Comparison of ENCODE assay signal across 19 mouse cellular contexts in genomic region chr14:105799401-105799861, GRCm38 (mm10).
DNase-seq lines count a peak whose midpoint lies in the region; ATAC-seq and TF ChIP-seq lines count a peak whose summit lies in the region.
"Had no signal": no experiment of that assay in that cellular context is flagged by ENCODE, and none has a peak within 500 bp of the region (broad histone marks: within the 10 kb centered on the region; RNA-seq: fewer than 3 reads in every experiment).

No protein-coding gene starts in this region.

- no peaks in the 10 kb centered on the region for H3K9me3 ChIP-seq in lung, postnatal 0 days (ENCODE audit: low read length)
- no peaks in the 10 kb centered on the region for H3K9me3 ChIP-seq in embryonic facial prominence, embryonic 15.5 days (replicated peaks)
- H3K9me3 ChIP-seq: liver, embryonic 13.5 days; midbrain, embryonic 15.5 days; neural tube, embryonic 13.5 days had no signal

- no peak for TF ChIP-seq EP300 in lung, postnatal 0 days (IDR thresholded peaks at IDR 0.05)

- intact Hi-C loops in gastrocnemius, adult 2 months (cut with DNase I): no loop called here

- H3K27ac ChIP-seq in lung, postnatal 0 days (ENCODE audit: low read length): peak overlapping the region; percentile 45; the same call in 1 of the 2 replicates
- H3K27ac ChIP-seq in embryonic facial prominence, embryonic 15.5 days (replicated peaks): 0 out of 2 replicates have a peak overlapping the region, but pooled peaks have one; percentile 17
- no peak overlapping the region for H3K27ac ChIP-seq in gastrocnemius, adult 2 months
- H3K27ac ChIP-seq: kidney, postnatal 0 days; liver, embryonic 13.5 days; midbrain, embryonic 15.5 days; neural tube, embryonic 13.5 days had no signal

- no peaks in the 10 kb centered on the region for H3K4me1 ChIP-seq in lung, postnatal 0 days (ENCODE audit: insufficient read depth, low read depth, low read length)
- no peaks in the 10 kb centered on the region for H3K4me1 ChIP-seq in lung, adult 2 months (ENCODE audit: control insufficient read depth, insufficient read depth, low read length)
- peaks cover 13% of the 10 kb centered on the region; the same call in 1 of the 2 replicates for H3K4me1 ChIP-seq in embryonic facial prominence, embryonic 15.5 days

- no peak for TF ChIP-seq POLR2A in lung, adult 2 months (IDR thresholded peaks at IDR 0.05; ENCODE audit: borderline replicate concordance, extremely low read depth, low read depth, low read length)

- no peaks in the 10 kb centered on the region for H3K36me3 ChIP-seq in lung, postnatal 0 days (ENCODE audit: insufficient read depth, low read length)
- no peaks in the 10 kb centered on the region for H3K36me3 ChIP-seq in embryonic facial prominence, embryonic 15.5 days
- H3K36me3 ChIP-seq: liver, embryonic 13.5 days; midbrain, embryonic 15.5 days; neural tube, embryonic 13.5 days had no signal

- ATAC-seq in lung, postnatal 0 days: no peak
- 0 out of 2 replicates have a peak, but pooled peaks have one; percentile 4 for ATAC-seq in embryonic facial prominence, embryonic 15.5 days (ENCODE audit: insufficient number of reproducible peaks, low FRiP score, low TSS enrichment, low read depth)
- ATAC-seq: CD4-positive, CD25-positive, alpha-beta regulatory T cell, adult 4 months; midbrain, embryonic 15.5 days had no signal

- no peak for TF ChIP-seq CTCF in lung, postnatal 0 days (IDR thresholded peaks at IDR 0.05)
- no peak for TF ChIP-seq CTCF in lung, adult 2 months (IDR thresholded peaks at IDR 0.05; ENCODE audit: insufficient read depth, low read length)
- no peak for TF ChIP-seq CTCF in gastrocnemius, adult 2 months (IDR thresholded peaks at IDR 0.05)

- 41% methylated on average over 3 of the region's 3 CpGs for WGBS in lung, postnatal 0 days
- WGBS in lung, adult 2 months: 61% methylated on average over 3 of the region's 3 CpGs
- 16% methylated on average over 3 of the region's 3 CpGs for WGBS in embryonic facial prominence, embryonic 15.5 days

- no peak overlapping the region for H3K4me2 ChIP-seq in lung, postnatal 0 days (replicated peaks; ENCODE audit: low read depth, low read length)
- H3K4me2 ChIP-seq in embryonic facial prominence, embryonic 15.5 days (replicated peaks): no peak overlapping the region
- H3K4me2 ChIP-seq: heart, embryonic 11.5 days; liver, embryonic 13.5 days; midbrain, embryonic 15.5 days; neural tube, embryonic 13.5 days had no signal

- DNase-seq in lung, postnatal 0 days (ENCODE audit: low spot score): no peak
- DNase-seq in lung, adult 2 months: no peak
- peak; percentile 30 for DNase-seq in embryo, embryonic 9.5 days (ENCODE audit: extremely low spot score)
- DNase-seq in retina, embryonic 14.5 days (ENCODE audit: low spot score): peak; percentile 76
- no peak for DNase-seq in gastrocnemius, adult 2 months
- DNase-seq in kidney, postnatal 14 days: no peak
- DNase-seq: adrenal gland, postnatal 14 days; cerebellum, adult 9-10 months; gastrocnemius, postnatal 25 days; heart, postnatal 36 days; layer of hippocampus, adult 9-11 months; liver, embryonic 13.5 days; thymus, adult 18-20 months had no signal

- no peak overlapping the region for H3K9ac ChIP-seq in lung, postnatal 0 days (replicated peaks; ENCODE audit: low read depth)
- no peak overlapping the region for H3K9ac ChIP-seq in embryonic facial prominence, embryonic 15.5 days
- H3K9ac ChIP-seq: liver, embryonic 13.5 days; midbrain, embryonic 15.5 days; neural tube, embryonic 13.5 days had no signal

- no peak overlapping the region for H3K4me3 ChIP-seq in lung, postnatal 0 days (ENCODE audit: low read depth, low read length)
- no peak overlapping the region for H3K4me3 ChIP-seq in lung, adult 2 months (replicated peaks; ENCODE audit: extremely low read depth, low read depth, low read length)
- no peak overlapping the region for H3K4me3 ChIP-seq in embryonic facial prominence, embryonic 15.5 days (replicated peaks)
- H3K4me3 ChIP-seq in gastrocnemius, adult 2 months: no peak overlapping the region
- H3K4me3 ChIP-seq: liver, embryonic 13.5 days; midbrain, embryonic 15.5 days; neural tube, embryonic 13.5 days had no signal

- H3K27me3 ChIP-seq in lung, postnatal 0 days (replicated peaks; ENCODE audit: insufficient read depth, low read length): no peaks in the 10 kb centered on the region
- H3K27me3 ChIP-seq in embryonic facial prominence, embryonic 15.5 days: no peaks in the 10 kb centered on the region
- H3K27me3 ChIP-seq: liver, embryonic 13.5 days; midbrain, embryonic 15.5 days; neural tube, embryonic 13.5 days had no signal

Comparison
In these comparisons a context has a peak if more than half of its experiments do, and no peak if none do; other contexts are left out.
1. DNase-seq: peak in embryo, embryonic 9.5 days (single experiment) and retina, embryonic 14.5 days (single experiment); none in lung, postnatal 0 days (single experiment), lung, adult 2 months (single experiment), gastrocnemius, adult 2 months (single experiment) and kidney, postnatal 14 days (single experiment).